Mouse (Mus musculus): ENCODE measurements around the gene Rapgef6.

The Rapgef6 gene

GRCm38 (mm10) chr11:54693696-54694095 lies 171.0 kb downstream of the Rapgef6 start:
- no peak for DNase-seq (ENCODE audit: low read depth, low spot score)

DNA sequence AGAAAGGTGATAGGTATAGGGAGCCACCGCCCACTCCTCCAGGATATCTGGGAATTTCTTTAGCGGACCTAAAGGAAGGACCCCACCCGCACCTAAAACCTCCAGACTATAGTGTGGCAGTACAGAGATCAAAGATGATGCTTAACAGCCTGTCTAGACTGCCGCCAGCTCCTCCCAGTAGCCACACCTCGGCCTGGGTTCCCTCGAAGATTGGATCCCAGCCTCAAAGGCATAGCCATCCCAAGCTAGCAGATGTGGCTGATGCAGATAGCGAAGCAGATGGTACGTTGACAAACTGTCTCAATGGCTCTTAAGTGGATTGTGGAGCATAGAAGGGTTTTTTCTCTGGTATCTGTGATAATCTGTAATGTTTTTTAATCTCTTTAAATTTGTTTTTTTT lies 171.6 kb downstream of the Rapgef6 start:
- peak; percentile 38 for DNase-seq (ENCODE audit: low read depth, low spot score)

DNA sequence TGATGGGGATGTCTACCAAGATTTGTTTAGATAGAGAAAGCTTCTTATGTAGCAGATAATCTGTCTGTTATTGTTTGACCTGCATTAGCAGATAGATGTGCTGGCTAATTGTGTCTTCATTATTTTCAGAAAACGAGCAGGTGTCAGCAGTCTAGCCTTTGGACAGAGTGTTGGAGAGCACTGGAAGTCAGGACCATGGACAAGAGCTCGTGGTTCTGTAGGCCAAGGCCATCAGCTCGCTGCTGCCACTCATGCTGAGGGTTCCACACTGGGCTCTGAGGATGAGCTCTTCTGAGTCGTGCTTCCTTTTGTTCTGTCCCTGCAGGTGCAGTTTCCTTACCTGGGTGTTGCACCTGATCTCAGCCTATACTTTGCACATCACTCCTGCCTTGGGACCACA lies 173.3 kb downstream of the Rapgef6 start:
- peak; percentile 31 for DNase-seq (ENCODE audit: low read depth, low spot score)

DNA sequence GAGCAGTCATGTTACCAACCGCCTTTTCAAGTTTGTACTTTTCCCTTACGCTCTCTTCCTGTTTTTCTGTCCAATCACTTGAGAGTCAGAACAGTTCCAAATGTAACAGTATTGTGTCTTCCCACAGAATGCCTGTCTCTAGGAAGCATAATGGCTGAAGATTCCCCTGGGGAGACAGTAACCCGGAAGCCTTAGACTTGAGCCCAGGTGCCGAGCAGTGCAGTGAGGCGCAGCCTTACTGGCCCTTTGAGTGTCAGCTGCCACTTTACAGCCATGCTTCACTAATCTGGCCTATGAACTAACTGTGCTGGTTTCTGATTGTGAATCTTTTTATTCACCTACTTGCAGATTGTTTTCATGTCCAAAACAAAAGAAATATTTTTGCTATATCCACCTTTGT lies 175.0 kb downstream of the Rapgef6 start:
- DNase-seq (ENCODE audit: low read depth, low spot score), result no peak

DNA sequence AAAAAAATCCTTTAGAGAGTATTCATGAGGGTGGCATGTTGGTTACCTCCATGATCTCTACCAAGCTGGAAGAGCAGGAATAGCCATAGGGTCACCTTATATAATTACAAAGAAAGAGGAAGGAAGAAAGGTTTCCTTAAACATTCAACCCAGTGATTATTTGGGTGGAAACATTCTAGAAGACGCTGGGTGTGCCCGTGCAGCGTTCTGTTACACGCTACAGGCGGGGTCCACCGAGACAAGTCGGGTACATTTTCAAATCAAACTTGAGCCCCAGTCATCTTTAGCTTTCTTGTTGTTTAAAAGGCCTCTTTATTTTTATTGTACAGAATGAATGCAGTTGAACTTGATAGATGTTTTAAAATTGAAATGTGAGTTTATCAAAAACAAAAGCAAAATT lies 176.0 kb downstream of the Rapgef6 start:
- DNase-seq (ENCODE audit: low read depth, low spot score), result no peak

GRCm38 (mm10) chr11:54699972-54700371 lies 177.3 kb downstream of the Rapgef6 start:
- DNase-seq (ENCODE audit: low read depth, low spot score), result no peak

GRCm38 (mm10) chr11:54701848-54702247 lies 179.2 kb downstream of the Rapgef6 start:
- DNase-seq (ENCODE audit: low read depth, low spot score), result no peak

GRCm38 (mm10) chr11:54703306-54703705 lies 180.7 kb downstream of the Rapgef6 start:
- DNase-seq (ENCODE audit: low read depth, low spot score), result peak; percentile 71

DNA sequence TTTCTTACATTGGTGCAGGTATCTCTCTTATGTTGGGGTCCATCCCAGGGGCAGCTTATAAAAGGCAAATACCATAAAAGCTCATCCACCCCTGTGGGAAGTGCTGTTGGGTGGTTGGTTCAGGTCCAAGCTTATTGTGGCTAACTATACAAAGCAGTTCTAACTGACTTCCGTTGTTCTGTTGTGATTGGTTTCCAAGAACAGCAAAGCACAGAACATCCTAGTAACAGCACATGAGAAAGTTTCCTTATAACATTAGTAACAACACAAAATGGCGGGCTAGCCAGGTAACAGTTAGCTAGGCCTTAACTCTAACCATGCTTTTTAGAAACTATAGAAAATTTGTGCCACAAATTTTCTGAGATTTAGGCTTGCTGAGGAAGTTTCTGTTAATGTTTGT lies 185.5 kb downstream of the Rapgef6 start:
- DNase-seq (ENCODE audit: low read depth, low spot score), result no peak

GRCm38 (mm10) chr11:54709645-54710044 lies 187.0 kb downstream of the Rapgef6 start:
- DNase-seq (ENCODE audit: low read depth, low spot score), result no peak

- DNase-seq (ENCODE audit: low read depth, low spot score), result no peak
These were observed 188.1 kb downstream of the Rapgef6 start for GRCm38 (mm10) chr11:54710512-54711293.

- DNase-seq (ENCODE audit: low read depth, low spot score), result no peak
These were observed 190.2 kb downstream of the Rapgef6 start for GRCm38 (mm10) chr11:54712849-54713248.

- no peak for DNase-seq (ENCODE audit: low read depth, low spot score)
These were observed 195.2 kb downstream of the Rapgef6 start for GRCm38 (mm10) chr11:54717893-54718292.

GRCm38 (mm10) chr11:54718601-54719000 lies 196.0 kb downstream of the Rapgef6 start:
- DNase-seq (ENCODE audit: low read depth, low spot score), result no peak

DNA sequence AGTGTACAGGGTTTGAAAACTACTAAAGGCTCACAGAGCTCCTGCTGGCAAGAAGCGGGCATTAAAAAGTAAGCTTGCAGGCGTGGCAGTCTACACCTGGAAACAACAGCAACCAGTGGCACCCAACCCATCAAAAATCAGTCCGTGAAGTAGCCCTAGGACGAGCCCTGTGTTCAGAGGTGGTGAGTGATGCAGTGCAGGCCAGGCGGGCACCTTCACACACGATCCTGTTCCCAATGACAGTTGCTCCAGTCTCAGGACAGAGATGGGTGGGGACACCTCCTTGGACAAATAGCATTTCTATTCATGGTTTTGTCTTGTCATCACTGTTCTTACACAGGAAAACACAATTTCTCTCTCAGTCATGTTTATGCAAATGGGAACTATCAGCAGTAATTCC lies 199.4 kb downstream of the Rapgef6 start:
- DNase-seq (ENCODE audit: low read depth, low spot score), result no peak

- peak; percentile 23 for DNase-seq (ENCODE audit: low read depth, low spot score)
These were observed 201.8 kb downstream of the Rapgef6 start for GRCm38 (mm10) chr11:54724353-54725034.

- peak; percentile 83 for DNase-seq (ENCODE audit: low read depth, low spot score)
These were observed 204.0 kb downstream of the Rapgef6 start for GRCm38 (mm10) chr11:54726571-54727062.

DNA sequence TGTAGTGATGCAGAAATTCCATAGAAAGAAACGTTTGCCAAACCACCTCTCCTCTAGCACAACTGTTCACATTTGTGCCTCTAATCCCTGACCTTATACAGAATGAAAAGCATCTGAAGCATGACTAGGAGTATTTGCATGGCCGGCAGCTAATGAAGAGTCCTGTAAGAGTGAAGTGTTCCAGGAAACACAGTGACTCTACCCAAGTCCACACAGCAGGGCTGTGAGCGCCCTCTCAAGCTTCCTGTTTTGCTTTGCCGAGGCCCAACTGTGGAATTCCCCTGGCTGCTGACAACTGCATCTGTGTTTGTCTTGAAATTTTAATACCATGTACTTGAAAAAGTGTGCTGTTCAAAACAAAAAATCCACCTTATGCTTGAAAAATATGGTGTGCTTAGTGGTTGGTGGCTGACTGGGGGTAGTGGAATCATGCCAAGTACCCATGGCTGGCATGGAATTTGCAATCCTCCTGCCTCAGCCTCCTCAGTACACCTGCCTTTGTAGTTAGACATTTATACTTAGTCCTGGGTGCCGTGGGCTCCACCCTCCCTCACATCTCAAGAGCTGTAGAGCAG lies 204.8 kb downstream of the Rapgef6 start:
- DNase-seq (ENCODE audit: low read depth, low spot score), result no peak

- DNase-seq (ENCODE audit: low read depth, low spot score), result no peak
These were observed 205.7 kb downstream of the Rapgef6 start for GRCm38 (mm10) chr11:54728371-54728770.

DNA sequence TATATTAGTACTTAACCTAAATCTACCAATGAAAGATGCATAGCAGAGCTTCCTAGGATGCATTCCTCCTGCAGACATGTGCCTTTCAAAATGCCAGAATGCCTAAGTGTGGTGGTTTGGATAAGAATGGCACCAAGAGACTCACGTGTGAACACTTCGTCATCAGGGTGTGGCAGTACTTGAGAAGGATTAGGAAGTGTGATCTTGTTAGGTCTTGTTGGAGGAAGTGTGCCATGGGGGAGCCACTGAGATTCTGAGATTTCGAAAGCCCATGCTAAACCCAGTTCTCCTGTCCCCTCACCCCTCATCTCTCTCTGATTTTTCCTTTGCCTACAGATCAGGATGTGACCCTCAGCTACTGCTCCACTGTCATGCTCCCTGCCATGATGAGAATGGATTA lies 206.7 kb downstream of the Rapgef6 start:
- peak; percentile 51 for DNase-seq (ENCODE audit: low read depth, low spot score)

DNA sequence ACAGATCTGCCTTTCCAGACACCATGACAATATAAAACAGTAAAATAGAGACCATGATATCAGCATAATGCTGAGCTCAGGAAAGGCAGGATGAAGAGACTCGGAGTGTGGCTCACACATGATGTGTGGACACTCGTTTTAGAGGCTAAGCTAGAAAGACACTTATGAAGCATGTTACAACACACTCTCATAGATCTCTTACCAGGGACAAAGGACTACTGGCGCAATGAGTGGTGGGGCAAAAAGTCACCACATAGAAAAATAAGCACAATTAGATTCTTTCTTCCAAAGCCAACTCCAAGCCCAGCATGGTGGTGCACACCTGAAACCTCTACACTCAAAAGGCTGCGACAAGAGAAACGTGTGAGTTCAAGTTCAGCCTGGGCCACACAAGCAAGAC lies 208.3 kb downstream of the Rapgef6 start:
- DNase-seq (ENCODE audit: low read depth, low spot score), result no peak

DNA sequence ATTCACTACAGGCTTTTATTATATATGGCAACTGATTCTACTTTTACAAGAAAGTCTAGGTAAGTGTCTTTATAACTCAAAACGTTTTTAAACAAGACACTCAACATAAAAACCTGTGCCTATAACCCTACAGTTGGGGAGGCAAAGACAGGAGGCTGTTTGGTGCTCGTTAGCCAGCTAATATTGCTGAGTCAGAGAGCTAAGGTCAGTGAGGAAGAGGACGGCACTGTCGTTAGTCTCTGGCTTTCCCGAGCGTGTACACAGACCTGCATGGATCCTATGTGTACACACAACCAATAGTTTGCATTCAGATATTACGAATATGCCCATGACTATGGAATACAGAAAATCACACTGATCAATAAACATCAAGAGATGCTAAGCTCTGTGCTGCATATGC lies 208.7 kb downstream of the Rapgef6 start:
- no peak for DNase-seq (ENCODE audit: low read depth, low spot score)

- no peak for DNase-seq (ENCODE audit: low read depth, low spot score)
These were observed 210.9 kb downstream of the Rapgef6 start for GRCm38 (mm10) chr11:54733546-54733945.

Measured in ZHBTc4 (cell line).